Mouse (Mus musculus) embryonic facial prominence, embryonic 15.5 days (tissue): ENCODE data around the gene Bri3. TPM values are rescaled to one million over a fixed set of nuclear protein-coding genes. Genes with fewer than 3 reads are reported as not detected.
A peak's percentile ranks its signal among the peaks of the same experiment; 100 is the strongest.
"Not testable (repeated sequence)": the region's sequence is repeated elsewhere in the genome, so short reads cannot be mapped to it uniquely, and the experiment has no call there.

ENCODE experiments used
- ATAC-seq: fragments of 200-750 bp; cut with Nextera tagmentation; 2 replicates; pipeline ENCODE4 v1.8.0; 2017; ENCODE audit warnings: low read depth, moderate TSS enrichment; ENCODE audit not compliant: insufficient number of reproducible peaks, low FRiP score, low TSS enrichment
- H3K27ac ChIP-seq: fragments of 300-500 bp; sonication (generic); replicated peaks from 2 replicates; pipeline ENCODE4 v1.5.1; 2015; ENCODE audit warnings: mild to moderate bottlenecking, inconsistent platforms
- H3K27me3 ChIP-seq: fragments of 300-500 bp; sonication (generic); 2 replicates; pipeline ENCODE4 v1.6.1; 2015; ENCODE audit warnings: inconsistent platforms
- H3K36me3 ChIP-seq: fragments of 300-500 bp; sonication (generic); 2 replicates; pipeline ENCODE4 v1.6.1; 2015; ENCODE audit warnings: mild to moderate bottlenecking, inconsistent platforms
- H3K4me1 ChIP-seq: fragments of 300-500 bp; sonication (generic); 2 replicates; pipeline ENCODE4 v1.6.1; 2015; ENCODE audit warnings: inconsistent platforms
- H3K4me2 ChIP-seq: fragments of 300-500 bp; sonication (generic); replicated peaks from 2 replicates; pipeline ENCODE4 v1.6.1; 2015; ENCODE audit warnings: mild to moderate bottlenecking, inconsistent platforms
- H3K4me3 ChIP-seq: fragments of 300-500 bp; sonication (generic); replicated peaks from 2 replicates; pipeline ENCODE4 v1.5.1; 2015; ENCODE audit warnings: mild to moderate bottlenecking, inconsistent platforms
- H3K9ac ChIP-seq: fragments of 300-500 bp; sonication (generic); 2 replicates; pipeline ENCODE4 v1.6.1; 2015; ENCODE audit warnings: inconsistent platforms
- H3K9me3 ChIP-seq: fragments of 300-500 bp; sonication (generic); replicated peaks from 2 replicates; pipeline ENCODE4 v1.6.1; 2016; ENCODE audit warnings: inconsistent platforms
- WGBS: fragments of 180-500 bp; shearing (Covaris S2); methylation state at CpG from one replicate; pipeline ENCODE4 v1.1.7; 2015; 5-methylcytosine and 5-hydroxymethylcytosine counted together
- polyA plus RNA-seq: library from polyadenylated mRNA; unstranded; fragments of >200 nt; fragmentation: Nextera tagmentation; extraction: Ambion mirVana; gene quantifications from 2 replicates; pipeline ENCODE4 v1.2.1, GENCODE M21; 2015

The Bri3 gene
- polyA plus RNA-seq, 1 experiment from 2014 or later = 118 TPM

- H3K4me1 ChIP-seq, H3K27ac ChIP-seq, H3K9ac ChIP-seq, H3K36me3 ChIP-seq, H3K27me3 ChIP-seq, ATAC-seq, H3K9me3 ChIP-seq, H3K4me3 ChIP-seq, H3K4me2 ChIP-seq: not testable (repeated sequence)
- 69% methylated on average over 6 of the region's 6 CpGs for WGBS
Measured at GRCm38 (mm10) chr5:144335357-144335756, 91.1 kb downstream of the Bri3 start.

GRCm38 (mm10) chr5:144338787-144339186, 94.5 kb downstream of the Bri3 start:
- Histone ChIP-seq H3K27me3 (no peaks in the 10 kb centered on the region), H3K4me1 (no peaks in the 10 kb centered on the region), H3K9me3 (no peaks in the 10 kb centered on the region), H3K4me3 (no peak overlapping the region), H3K36me3 (no peaks in the 10 kb centered on the region), H3K9ac (no peak overlapping the region), H3K4me2 (no peak overlapping the region), H3K27ac (no peak overlapping the region)
- 51% methylated on average over 1 of the region's 1 CpGs for WGBS
- ATAC-seq = no peak

GRCm38 (mm10) chr5:144341085-144341484, 96.8 kb downstream of the Bri3 start:
- no peaks in the 10 kb centered on the region for H3K4me1 ChIP-seq
- no peak overlapping the region for H3K27ac ChIP-seq
- WGBS = 63% methylated on average over 1 of the region's 1 CpGs
- no peaks in the 10 kb centered on the region for H3K27me3 ChIP-seq
- H3K9ac ChIP-seq = no peak overlapping the region
- ATAC-seq = no peak
- H3K36me3 ChIP-seq = no peaks in the 10 kb centered on the region
- no peak overlapping the region for H3K4me3 ChIP-seq
- H3K9me3 ChIP-seq = no peaks in the 10 kb centered on the region
- no peak overlapping the region for H3K4me2 ChIP-seq

GRCm38 (mm10) chr5:144344592-144344991, 100.4 kb downstream of the Bri3 start:
- H3K36me3 ChIP-seq = no peaks in the 10 kb centered on the region
- no peak overlapping the region for H3K27ac ChIP-seq
- no peak overlapping the region for H3K4me2 ChIP-seq
- WGBS = 70% methylated on average over 6 of the region's 6 CpGs
- H3K27me3 ChIP-seq = no peaks in the 10 kb centered on the region
- no peaks in the 10 kb centered on the region for H3K4me1 ChIP-seq
- H3K4me3 ChIP-seq = no peak overlapping the region
- ATAC-seq = no peak
- no peak overlapping the region for H3K9ac ChIP-seq
- no peaks in the 10 kb centered on the region for H3K9me3 ChIP-seq

- 33% methylated on average over 8 of the region's 8 CpGs for WGBS
- no peak for ATAC-seq
Measured at GRCm38 (mm10) chr5:144351185-144351584, 106.9 kb downstream of the Bri3 start.

GRCm38 (mm10) chr5:144352250-144353047, 108.2 kb downstream of the Bri3 start:
- H3K4me1 ChIP-seq = peaks cover 5% of the 10 kb centered on the region
- no peaks in the 10 kb centered on the region for H3K36me3 ChIP-seq
- WGBS = 82% methylated on average over 9 of the region's 9 CpGs
- no peak overlapping the region for H3K27ac ChIP-seq
- no peak overlapping the region for H3K4me3 ChIP-seq
- ATAC-seq = no peak
- no peaks in the 10 kb centered on the region for H3K9me3 ChIP-seq
- H3K27me3 ChIP-seq = no peaks in the 10 kb centered on the region
- no peak overlapping the region for H3K9ac ChIP-seq
- no peak overlapping the region for H3K4me2 ChIP-seq

More at GRCm38 (mm10) chr5:144351185-144351584, 106.9 kb downstream of the Bri3 start:
- Histone ChIP-seq H3K4me3 (no peak overlapping the region), H3K9ac (no peak overlapping the region), H3K27me3 (no peaks in the 10 kb centered on the region), H3K9me3 (no peaks in the 10 kb centered on the region), H3K27ac (no peak overlapping the region), H3K36me3 (no peaks in the 10 kb centered on the region), H3K4me1 (no peaks in the 10 kb centered on the region), H3K4me2 (no peak overlapping the region)

GRCm38 (mm10) chr5:144356776-144357455, 112.7 kb downstream of the Bri3 start:
- no peaks in the 10 kb centered on the region for H3K36me3 ChIP-seq
- no peaks in the 10 kb centered on the region for H3K9me3 ChIP-seq
- H3K9ac ChIP-seq = peak overlapping the region; percentile 66
- peak overlapping the region; percentile 94 for H3K4me2 ChIP-seq
- peaks cover 10% of the 10 kb centered on the region for H3K4me1 ChIP-seq
- no peak for ATAC-seq
- WGBS = 4% methylated on average over 17 of the region's 17 CpGs
- H3K4me3 ChIP-seq = peak overlapping the region; percentile 73
- peak overlapping the region; percentile 80; the same call in 1 of the 2 replicates for H3K27ac ChIP-seq
- no peaks in the 10 kb centered on the region for H3K27me3 ChIP-seq

- Histone ChIP-seq H3K9ac (peak overlapping the region; percentile 66), H3K4me2 (peak overlapping the region; percentile 94), H3K9me3 (no peaks in the 10 kb centered on the region), H3K27ac (peak overlapping the region; percentile 80), H3K4me1 (peaks cover 10% of the 10 kb centered on the region), H3K4me3 (peak overlapping the region; percentile 73), H3K36me3 (no peaks in the 10 kb centered on the region), H3K27me3 (no peaks in the 10 kb centered on the region)
- under 1% methylated on average over 27 of the region's 27 CpGs for WGBS
- ATAC-seq = no peak
Measured at GRCm38 (mm10) chr5:144357551-144357880, 113.3 kb downstream of the Bri3 start.

GRCm38 (mm10) chr5:144357881-144358591, 113.8 kb downstream of the Bri3 start, which contains the start of gene Baiap2l1:
Baiap2l1 (minus strand) TSS chr5:144358112.
- Histone ChIP-seq H3K4me1 (peaks cover 10% of the 10 kb centered on the region), H3K27me3 (no peaks in the 10 kb centered on the region), H3K9me3 (no peaks in the 10 kb centered on the region), H3K4me3 (peak within 1 kb of the TSS; percentile 73), H3K4me2 (peak within 1 kb of the TSS; percentile 94), H3K36me3 (no peaks in the 10 kb centered on the region), H3K27ac (peak within 1 kb of the TSS; percentile 80), H3K9ac (peak within 1 kb of the TSS; percentile 66)
- WGBS = under 1% methylated on average over 59 of the region's 60 CpGs
- ATAC-seq = peak; percentile 93

- no peaks in the 10 kb centered on the region for H3K9me3 ChIP-seq
- no peak overlapping the region for H3K9ac ChIP-seq
- H3K27me3 ChIP-seq = no peaks in the 10 kb centered on the region
- WGBS = 6% methylated on average over 10 of the region's 10 CpGs
- peak overlapping the region; percentile 94 for H3K4me2 ChIP-seq
- no peak for ATAC-seq
- no peak overlapping the region for H3K27ac ChIP-seq
- peaks cover 10% of the 10 kb centered on the region for H3K4me1 ChIP-seq
- peak overlapping the region; percentile 73 for H3K4me3 ChIP-seq
- H3K36me3 ChIP-seq = no peaks in the 10 kb centered on the region
Measured at GRCm38 (mm10) chr5:144358592-144358917, 114.3 kb downstream of the Bri3 start.

- Histone ChIP-seq H3K27ac (no peak overlapping the region), H3K27me3 (no peaks in the 10 kb centered on the region), H3K4me1 (peaks cover 10% of the 10 kb centered on the region), H3K4me3 (no peak overlapping the region), H3K9me3 (no peaks in the 10 kb centered on the region), H3K4me2 (no peak overlapping the region), H3K36me3 (no peaks in the 10 kb centered on the region), H3K9ac (no peak overlapping the region)
- ATAC-seq = no peak
- WGBS = 73% methylated on average over 6 of the region's 6 CpGs
Measured at GRCm38 (mm10) chr5:144359886-144360285, 115.6 kb downstream of the Bri3 start.
